In genomic region chr8:128704376-128704775, GRCm38 (mm10) we compare ENCODE assay signal across 13 mouse cellular contexts.
"Had no signal": no experiment of that assay in that cellular context is flagged by ENCODE, and none has a peak within 500 bp of the region (broad histone marks: within the 10 kb centered on the region; RNA-seq: fewer than 3 reads in every experiment).

No protein-coding gene starts in this region.

- DNase-seq: kidney, postnatal 36 days; left cerebral cortex, postnatal 4 days; lung, embryonic 14.5 days; lung, postnatal 10 days; lung, postnatal 4 days; midbrain, embryonic 14.5 days; right cerebral cortex, postnatal 25 days; thymus, postnatal 36 days had no signal

- H3K4me1 ChIP-seq: limb, embryonic 13.5 days; midbrain, embryonic 10.5 days had no signal

- H3K27me3 ChIP-seq: limb, embryonic 13.5 days; neural tube, embryonic 15.5 days had no signal

- H3K4me3 ChIP-seq: limb, embryonic 13.5 days; midbrain, embryonic 10.5 days; myocyte; neural tube, embryonic 15.5 days had no signal

- H3K9ac ChIP-seq: limb, embryonic 13.5 days; lung, embryonic 14.5 days; neural tube, embryonic 15.5 days had no signal

- H3K27ac ChIP-seq: kidney, postnatal 0 days; limb, embryonic 13.5 days; midbrain, embryonic 10.5 days; neural tube, embryonic 15.5 days had no signal
